Mouse (Mus musculus) gonadal fat pad, adult 2 months (tissue): ENCODE measurements around the gene Pih1d1. TPM values are rescaled to one million over a fixed set of nuclear protein-coding genes. Genes with fewer than 3 reads are reported as not detected.
"Not testable (repeated sequence)": the region's sequence is repeated elsewhere in the genome, so short reads cannot be mapped to it uniquely, and the experiment has no call there.

Experiments used
- DNase-seq: peaks from one replicate; pipeline ENCODE4 v3.0.0-alpha.2; 2012; ENCODE audit warnings: low read depth
- polyA plus RNA-seq: library from polyadenylated mRNA; depleted of rRNA; stranded (reverse); fragments of >200 nt; gene quantifications from 2 replicates; pipeline ENCODE4 v1.2.3, GENCODE M21; 2012

Gene Pih1d1
- polyA plus RNA-seq, 1 experiment, result 58.1 TPM

DNA sequence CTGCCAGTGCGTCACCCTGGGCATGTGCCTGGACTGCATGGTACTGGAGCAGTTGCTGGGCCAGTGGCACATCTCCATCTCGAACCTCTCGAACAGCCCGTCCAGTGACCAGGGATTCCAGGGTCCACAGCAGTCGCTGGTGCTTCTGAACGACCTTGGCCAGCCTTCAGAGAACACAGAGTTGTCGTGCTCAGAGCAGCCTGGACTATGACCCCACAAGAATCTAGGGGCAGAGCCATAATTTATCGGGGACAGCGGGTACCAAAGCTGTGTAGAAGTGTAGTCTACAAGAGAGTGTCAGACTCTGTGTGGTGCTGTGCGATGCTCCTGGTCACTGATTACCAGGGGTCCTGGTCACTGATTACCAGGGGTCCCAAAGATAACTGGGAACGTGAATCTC is 6.2 kb upstream of the Pih1d1 start:
- DNase-seq, result no peak

DNA sequence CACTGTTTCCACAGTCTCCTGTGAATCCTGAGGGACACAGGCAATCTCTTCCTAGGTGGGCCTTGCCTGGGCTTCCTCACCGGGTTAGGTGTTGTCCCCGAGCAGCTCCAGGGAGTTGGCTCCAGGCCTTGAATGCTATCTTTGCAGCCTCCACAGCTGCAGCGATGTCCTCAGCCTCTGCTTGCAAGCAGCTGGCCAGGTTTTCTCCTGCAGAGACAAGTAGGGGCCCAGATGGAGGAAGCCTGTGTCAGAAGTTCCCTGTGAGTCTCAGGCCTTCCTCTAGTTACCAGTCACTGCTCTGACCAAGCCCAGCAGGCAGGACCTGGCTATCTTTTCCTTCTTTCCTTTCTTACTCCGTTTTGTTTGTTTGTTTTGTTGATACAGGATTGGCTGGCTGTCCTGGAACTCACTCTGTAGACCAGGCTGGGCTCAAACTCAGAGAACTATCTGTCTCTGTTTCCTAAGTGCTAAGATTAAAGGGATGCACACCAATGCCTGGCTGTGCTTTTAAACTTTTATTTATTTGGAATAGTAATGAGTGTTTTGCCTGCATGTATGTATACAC is 5.5 kb upstream of the Pih1d1 start:
- DNase-seq, result no peak

DNA sequence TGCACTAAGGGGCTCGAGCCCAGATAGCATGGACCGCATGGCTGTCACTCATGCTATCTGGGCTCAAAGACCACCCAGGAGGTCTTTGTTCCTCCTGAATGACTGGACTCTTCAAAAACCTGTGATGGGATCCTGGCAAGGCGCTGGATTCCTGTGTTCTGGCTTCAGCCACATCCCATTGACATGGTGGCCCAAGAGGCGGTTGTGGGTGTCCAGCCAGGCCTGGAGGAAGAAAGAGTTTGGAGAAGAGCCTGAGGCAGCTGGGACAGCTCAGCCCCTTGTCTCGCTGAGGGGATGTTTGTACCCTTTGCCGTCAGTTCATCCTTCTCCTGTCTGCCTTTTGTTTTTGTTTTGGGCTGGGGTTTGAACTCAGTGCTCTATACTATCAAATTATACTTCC is 4.6 kb upstream of the Pih1d1 start:
- DNase-seq, result no peak

DNA sequence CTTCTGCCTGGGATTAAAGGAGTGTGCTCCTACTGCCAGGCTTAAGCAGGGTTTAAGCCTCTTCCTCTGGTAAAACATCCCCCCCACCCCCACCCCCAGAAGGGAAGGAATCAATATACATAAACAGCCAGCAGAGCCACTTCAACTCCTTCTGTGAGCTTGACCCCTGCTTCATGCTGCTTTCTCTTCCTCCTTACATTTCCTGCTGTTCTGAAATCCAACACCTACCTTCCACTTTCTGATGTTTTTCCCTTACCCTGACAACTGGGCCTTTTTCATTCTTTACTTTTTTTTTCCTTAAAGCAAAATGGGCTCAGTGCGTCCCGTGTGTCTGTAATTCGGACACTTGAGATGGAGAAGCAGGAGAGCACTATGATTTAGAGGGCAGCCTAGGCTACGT is 3.8 kb upstream of the Pih1d1 start:
- no peak for DNase-seq

DNA sequence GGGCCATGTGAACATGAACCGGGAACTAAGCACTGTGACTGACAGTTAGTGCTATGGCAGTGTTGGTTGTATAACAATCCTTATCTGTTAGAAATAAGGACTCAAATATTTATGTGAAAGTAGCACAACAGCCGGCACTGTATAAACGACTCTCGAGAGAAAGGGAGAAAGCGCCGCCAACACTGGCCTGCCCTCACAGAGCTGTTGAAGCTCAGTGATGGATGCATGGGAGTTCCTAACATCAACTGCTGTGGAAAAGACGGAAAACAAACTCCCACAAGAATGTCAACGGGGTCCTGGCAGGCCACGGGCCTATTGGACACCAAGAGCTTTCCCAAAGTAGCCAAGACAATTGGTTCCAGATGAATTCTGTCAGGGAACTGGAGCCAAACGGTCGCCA is 2.8 kb upstream of the Pih1d1 start:
- DNase-seq, result no peak

DNA sequence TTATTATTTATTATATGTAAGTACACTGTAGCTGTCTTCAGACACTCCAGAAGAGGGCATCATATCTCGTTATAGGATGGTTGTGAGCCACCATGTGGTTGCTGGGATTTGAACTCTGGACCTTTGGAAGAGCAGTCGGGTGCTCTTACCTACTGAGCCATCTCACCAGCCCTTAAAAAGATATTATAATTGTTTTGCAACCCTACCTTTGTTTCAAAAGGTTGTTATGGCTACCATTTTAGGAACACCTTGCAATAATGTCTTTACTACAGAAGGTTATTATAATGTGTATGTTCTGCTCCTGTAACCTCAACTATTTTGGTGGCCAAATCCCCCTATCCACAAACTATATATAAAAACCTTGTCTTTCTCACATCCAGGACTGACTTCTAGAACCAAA is 1.1 kb upstream of the Pih1d1 start:
- not testable (repeated sequence) for DNase-seq

DNA sequence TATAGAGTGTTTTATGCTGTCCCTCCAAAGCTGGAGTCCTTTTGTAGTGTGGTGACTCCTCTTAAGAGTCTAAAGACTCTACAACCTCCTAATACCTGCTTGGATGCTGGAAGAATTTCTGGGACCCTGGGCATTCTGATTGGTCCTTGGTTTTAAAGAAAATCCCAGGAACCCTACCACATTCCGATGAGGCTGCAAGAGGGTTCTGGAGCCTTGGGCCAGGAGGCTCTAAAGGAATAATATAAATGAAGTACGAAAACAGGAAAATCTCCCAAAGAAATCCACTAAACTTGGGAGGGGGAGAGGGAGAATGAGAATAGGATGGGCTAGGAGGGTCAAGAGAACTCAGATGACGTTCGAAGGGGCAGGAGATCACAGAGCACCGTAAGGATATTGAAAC is 517 bp upstream of the Pih1d1 start:
- no peak for DNase-seq

DNA sequence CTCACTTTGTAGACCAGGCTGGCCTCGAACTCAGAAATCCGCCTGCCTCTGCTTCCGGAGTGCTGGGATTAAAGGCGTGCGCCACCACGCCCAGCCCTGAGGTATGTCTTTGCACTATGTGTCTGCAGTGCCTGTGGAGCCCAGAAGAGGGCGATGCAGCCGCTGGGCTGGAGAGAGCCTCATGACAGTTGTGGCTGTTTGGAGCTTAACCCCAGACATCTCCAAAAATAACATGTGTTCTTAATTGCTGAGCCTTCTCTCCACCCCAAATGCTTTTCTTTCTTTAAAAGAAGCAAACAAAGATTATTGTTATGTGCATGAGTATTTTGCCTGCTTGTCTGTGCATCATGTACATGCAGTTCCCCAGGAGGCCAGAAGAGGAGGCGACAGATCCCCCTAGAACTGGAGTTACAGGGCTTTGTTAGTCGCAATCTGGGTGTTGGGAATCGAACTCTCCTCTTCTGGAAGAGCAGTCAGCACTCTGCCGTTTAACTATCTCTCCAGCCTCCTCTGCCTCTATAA is 951 bp downstream of the Pih1d1 start:
- no peak for DNase-seq

DNA sequence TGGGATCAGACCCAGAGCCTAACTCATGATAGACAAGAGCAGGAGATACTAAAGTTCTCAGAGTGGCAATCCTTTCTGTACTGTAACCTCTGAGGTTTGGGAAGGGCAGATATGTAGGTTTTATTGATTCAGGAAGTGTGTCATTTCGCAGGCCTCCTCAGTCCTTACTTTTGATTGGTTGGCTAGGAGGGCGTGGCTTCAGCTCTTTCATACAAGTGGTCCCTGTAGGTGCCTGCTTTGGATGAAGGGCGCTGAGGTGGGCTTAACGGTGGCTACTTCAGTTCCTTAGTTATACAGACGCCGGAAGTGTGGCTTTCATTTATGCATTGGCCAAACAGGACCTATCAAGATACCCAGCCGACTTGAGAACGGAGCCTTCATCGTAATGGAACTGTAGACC is 1.5 kb downstream of the Pih1d1 start:
- DNase-seq, result no peak

DNA sequence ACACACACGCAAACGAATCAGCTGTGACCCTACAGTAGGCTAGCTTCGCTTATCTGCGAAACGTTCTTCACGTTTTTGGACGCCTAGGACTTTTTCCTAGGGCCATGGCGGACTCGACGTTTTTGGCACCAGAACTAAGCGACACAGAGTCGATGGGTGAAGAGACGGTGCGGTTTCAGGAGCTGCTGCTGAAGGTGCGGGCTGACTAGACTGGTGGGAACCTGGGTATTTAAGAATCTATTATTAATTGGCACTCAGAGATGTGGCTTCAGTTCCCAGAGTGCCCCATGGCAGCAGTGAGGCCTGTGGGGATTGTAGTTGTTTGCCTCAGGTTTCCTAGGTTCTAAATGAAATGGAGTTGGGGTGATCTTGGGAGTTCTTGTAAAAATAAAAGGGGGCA is 2.1 kb downstream of the Pih1d1 start:
- DNase-seq, result no peak

DNA sequence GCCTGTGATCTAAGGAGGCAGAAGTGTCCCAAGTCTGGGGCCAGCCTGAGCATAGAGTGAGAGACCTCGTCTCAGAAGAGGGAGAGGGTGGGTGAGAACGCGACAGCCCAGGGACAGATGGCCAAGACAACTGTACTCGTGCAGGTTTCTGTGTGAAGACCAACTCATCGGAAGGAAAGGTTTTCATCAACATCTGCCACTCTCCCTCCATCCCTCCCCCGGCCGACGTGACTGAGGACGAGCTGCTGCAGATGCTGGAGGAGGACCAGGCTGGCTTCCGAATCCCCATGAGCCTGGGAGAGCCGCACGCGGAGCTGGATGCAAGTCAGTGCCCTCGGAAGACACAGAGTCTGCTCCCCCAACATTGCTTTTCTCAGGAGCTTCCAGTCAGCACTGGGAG is 3.4 kb downstream of the Pih1d1 start:
- DNase-seq, result no peak

DNA sequence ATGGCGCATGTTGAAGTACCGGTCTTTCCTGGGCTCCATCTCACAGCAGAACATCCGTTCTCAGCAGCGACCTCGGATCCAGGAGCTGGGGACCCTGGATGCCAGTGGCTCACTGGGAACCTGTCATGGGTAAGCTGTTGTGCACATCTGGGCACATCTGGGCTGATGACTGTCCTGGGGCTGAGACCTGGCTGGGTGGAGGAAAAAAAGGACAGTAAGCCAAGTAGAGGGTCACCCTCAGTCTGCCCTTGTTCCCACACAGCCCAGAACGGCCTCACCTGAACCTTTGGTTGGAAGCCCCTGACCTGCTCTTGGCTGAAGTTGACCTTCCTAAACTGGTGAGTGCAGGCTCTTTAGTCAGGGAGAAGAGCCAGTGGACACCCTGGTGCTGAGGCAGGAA is 4.9 kb downstream of the Pih1d1 start:
- no peak for DNase-seq

DNA sequence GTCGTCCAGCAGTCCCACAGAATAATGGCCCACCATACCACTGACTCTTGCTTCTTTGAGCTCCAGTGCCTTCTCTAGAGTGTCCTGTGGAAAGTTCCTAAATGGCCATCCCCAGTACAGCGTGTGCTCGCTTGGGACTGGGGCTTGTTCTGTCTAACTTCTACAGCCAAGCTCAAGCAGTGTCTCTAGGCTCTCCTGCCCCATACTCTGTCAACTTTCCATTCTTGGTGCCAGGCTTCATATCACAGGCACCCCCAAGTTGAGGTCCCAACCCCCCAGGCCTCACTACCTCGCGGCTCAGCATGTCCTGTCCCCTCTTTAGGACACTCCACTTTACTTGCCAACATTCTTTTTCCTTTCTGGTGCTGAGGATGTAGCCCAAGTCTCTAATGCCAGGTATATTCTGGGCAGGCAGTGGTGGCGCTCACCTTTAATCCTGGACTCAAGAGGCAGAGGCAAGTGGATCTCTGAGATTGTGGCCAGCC is 6.3 kb downstream of the Pih1d1 start:
- no peak for DNase-seq

DNA sequence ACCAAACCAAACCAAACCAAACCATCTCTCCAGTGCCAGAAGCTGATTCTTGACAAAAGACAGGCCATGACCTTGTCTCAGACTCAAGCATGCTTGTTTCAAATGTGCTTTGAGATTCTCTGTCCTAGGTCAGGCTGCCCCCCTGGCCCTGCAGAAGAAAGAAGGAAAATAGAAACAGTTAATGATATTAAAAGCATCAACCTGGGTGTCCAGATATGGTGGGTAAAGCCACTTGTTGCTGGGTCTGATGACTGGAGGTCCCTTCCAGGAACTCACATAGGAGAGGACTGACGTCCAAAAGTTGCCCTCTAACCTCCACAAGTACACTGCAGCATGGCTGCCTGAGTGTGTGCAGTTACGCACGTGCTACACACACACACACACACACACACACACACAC is 6.8 kb downstream of the Pih1d1 start:
- no peak for DNase-seq

DNA sequence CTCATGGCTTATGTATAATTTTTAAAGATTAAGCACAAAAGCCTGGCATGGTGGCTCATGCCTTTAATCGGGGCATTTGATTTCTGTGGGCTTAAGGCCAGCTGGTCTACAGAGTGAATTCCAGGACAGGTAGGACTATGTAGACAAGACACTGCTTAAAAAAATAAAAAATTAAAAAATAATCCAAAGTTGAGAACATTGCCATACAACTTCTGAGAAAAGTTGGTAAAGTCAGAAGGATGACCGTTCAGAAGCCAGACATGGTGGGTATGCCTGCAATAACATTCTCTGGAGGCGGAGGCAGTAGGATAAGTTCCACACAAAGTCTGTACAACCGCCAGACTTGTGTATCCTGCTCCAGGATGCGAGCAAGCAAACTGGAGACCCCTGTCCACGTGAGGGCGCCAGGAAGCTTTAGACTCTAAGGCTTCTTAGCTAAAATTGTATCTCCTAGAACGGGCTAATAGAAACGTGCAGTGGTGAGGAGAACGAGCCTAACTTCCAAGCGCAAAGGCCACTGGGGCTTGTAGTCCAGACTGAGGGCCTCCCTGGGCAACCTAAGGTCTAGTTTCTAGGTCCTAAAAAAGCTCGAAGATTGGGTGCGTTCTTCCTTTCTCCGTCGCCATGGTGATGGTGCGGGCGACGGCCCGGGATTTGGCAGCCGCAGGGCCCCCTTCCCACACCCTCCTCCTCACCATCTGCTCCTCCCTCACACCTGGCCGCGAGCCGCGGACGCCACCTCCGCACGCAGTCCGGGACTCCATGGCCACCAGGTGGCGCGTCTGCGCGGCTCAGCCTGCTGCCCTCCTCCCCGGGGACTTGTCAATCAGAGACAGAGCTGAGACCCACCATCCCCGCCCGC is 7.7 kb downstream of the Pih1d1 start:
- no peak for DNase-seq

DNA sequence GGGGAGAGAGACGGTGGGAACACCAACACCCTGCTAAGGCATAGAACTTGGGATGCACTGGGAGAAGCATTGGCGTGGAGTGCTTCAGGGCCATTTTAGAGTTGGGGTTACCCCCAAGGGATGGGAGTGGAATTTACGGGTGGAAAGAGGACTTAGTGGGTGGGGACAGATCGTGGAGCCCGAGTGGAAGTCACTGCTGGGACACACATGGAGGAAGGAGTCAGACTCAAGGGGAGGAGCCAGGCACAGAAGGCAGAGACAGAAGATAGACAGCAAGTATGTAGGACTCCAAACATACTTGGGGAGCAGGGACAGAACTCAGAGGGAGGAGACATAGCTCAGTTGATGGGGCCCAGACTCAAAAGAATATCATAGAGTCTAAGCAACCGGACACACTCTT is 8.4 kb downstream of the Pih1d1 start:
- DNase-seq, result no peak

DNA sequence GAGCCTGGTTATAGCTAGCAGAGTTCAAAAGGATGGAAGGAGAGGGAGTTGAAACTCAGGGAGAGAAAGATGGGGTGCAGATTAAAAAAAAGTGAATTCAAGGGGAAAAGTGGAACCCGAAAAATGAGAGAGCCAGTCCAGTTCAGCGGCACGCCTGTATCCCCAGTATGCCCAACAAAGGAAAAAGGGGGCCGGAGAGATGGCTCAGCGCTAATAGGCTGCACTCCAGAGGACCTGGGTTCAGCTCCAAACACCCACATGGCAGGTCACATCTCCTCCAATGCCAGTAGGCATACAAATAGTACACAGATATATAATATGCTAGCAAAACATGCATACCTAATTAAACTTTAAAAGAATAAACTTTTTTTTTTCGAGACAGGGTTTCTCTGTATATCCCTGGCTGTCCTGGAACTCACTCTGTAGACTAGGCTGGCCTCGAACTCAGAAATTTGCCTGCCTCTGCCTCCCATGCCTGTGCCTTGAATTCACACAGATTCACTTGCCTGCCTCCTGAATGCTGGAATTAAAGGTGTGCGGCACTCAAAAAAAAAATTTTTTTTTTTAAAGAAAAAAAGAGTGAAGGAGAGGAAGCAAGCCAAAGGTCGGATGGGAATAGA is 9.0 kb downstream of the Pih1d1 start:
- DNase-seq, result no peak

DNA sequence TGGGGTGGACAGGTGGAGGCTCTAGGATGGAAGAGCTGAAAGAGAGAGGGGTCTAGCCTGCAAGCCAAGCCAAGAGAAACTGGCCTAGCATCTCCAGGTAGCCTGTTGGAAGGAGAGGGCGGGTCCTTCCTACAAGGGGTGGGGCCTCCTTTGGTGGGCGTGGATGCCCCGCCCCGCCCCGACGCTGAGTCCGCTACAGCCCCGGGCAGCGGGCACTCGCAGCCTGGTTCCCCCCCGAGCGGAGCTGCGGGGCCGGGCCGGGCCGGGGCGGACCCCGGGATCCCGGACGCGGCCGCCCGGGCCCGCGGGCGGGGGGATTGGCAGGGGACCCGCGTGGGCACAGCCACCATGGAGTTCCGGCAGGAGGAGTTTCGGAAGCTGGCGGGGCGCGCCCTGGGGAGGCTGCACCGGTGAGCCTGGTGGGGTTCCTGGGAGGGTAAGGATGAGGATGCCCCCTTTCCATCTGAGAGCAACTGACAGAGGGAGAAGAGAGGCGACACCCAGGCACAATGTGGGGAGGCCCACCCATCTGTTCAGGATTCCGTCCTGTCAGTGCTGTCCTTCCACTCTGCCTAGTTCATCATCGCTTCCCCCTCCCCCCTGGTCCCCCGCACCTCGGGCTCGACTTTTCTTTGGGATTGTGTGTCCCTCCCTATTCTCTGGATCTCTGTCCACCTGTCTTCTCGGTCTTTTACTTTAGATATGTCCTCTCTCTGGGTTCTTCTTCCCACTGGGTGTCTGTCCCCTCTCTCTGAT is 9.8 kb downstream of the Pih1d1 start, which contains the start of gene Slc17a7:
Slc17a7 (plus strand) TSS at position 215 of the 756 bp plus-strand sequence.
- no peak for DNase-seq

DNA sequence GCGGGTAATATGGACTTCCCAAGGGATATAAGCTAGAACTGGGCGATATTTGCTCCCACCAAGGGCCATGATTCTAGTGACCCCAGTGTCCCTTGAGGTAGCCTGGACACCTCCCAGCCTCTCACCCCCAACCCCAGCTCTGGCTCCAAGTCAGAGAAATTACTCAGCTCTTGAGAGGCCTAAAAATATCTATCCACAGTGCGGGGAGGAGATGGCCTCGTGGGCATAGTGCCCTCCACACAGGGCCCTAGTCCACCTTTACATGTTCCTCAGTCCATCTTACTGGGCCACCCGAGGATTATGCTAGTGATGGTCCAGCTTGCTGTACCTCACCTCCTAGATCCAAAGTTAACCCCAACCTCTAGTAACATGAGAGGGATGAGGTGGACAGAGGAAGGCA is 10.7 kb downstream of the Pih1d1 start:
- DNase-seq, result no peak

DNA sequence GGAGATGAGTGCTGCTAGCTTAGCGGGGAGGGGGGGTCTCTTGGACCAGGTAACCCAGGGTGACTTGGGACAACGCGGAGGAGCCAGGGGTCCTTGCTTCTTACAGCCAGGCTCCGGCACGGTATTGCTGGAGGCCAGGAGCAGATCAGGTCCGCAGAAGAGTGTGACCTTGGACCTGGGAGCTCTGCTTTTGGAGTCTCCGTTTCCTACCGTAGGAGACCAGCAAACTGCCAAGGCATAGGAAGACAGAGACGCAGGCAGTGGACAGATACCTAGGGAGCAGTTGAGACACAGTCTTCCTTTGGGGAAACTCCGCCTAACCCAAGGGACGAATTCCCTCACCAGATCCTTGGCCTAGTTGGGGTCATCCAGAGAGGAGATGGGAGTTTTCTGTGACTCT is 11.6 kb downstream of the Pih1d1 start:
- no peak for DNase-seq

DNA sequence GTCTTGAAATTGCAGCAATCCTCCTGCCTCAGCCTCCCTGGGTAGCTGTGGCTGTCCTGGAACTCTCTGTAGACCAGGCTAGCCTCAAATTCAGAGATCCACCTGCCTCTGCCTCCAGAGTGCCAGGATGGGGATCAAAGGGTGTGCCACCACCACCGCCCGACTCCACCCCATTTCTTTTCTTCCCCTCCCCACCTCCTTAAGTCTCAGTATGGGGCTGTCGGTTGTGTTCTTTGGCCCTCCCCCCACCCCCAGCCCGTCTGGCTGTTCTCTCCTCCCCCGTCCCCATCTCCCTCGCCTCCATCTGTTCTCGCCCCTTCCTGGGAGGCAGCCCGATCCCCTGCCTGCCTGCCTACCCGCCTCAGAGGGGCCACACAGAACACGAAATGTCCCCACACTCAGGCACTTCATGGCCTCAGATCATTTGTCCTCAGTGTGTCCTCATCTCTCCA is 12.9 kb downstream of the Pih1d1 start:
- DNase-seq, result no peak
